Mouse (Mus musculus) thymus, adult 2 months (tissue): ENCODE measurements around the gene Slc38a10. TPM values are rescaled to one million over a fixed set of nuclear protein-coding genes. Genes with fewer than 3 reads are reported as not detected.

Experiments used
- DNase-seq: peaks from one replicate; pipeline ENCODE4 v3.0.0; 2021
- H3K27ac ChIP-seq: fragments of 200-500 bp; 2 replicates; pipeline ENCODE4 v1.5.1; 2012; ENCODE audit warnings: low read length, control low read depth; ENCODE audit not compliant: control insufficient read depth, insufficient read depth
- H3K27me3 ChIP-seq: fragments of 200-500 bp; 2 replicates; pipeline ENCODE4 v1.6.1; 2012; ENCODE audit warnings: mild to moderate bottlenecking, low read length, moderate library complexity, mixed read lengths; ENCODE audit not compliant: control insufficient read depth, insufficient read depth
- H3K36me3 ChIP-seq: fragments of 200-500 bp; 2 replicates; pipeline ENCODE4 v1.6.1; 2012; ENCODE audit warnings: mild to moderate bottlenecking, low read length, moderate library complexity; ENCODE audit not compliant: control insufficient read depth, insufficient read depth
- H3K4me1 ChIP-seq: fragments of 200-500 bp; replicated peaks from 2 replicates; pipeline ENCODE4 v1.6.1; 2012; ENCODE audit warnings: low read length; ENCODE audit not compliant: control insufficient read depth, insufficient read depth
- H3K4me3 ChIP-seq: fragments of 200-500 bp; 2 replicates; pipeline ENCODE4 v1.5.1; 2012; ENCODE audit warnings: mild to moderate bottlenecking, low read length, control low read depth, moderate library complexity; ENCODE audit not compliant: control insufficient read depth, insufficient read depth
- CTCF ChIP-seq: fragments of 200-500 bp; IDR thresholded peaks from 2 replicates; pipeline ENCODE4 v1.5.1; 2012; ENCODE audit warnings: mild to moderate bottlenecking, control low read depth, low read length, moderate library complexity, borderline replicate concordance; ENCODE audit not compliant: control insufficient read depth, poor library complexity, insufficient read depth; ENCODE audit errors: extremely low read depth
- POLR2A ChIP-seq: fragments of 200-500 bp; IDR thresholded peaks from 2 replicates; pipeline ENCODE4 v1.6.1; 2012; ENCODE audit warnings: mild to moderate bottlenecking, low read length, control low read depth, moderate library complexity; ENCODE audit not compliant: control insufficient read depth, poor library complexity, insufficient read depth; ENCODE audit errors: extremely low read depth
- WGBS: fragments of 180-500 bp; shearing (Covaris S2); methylation state at CpG from one replicate; pipeline ENCODE4 v1.1.7; 2018; 5-methylcytosine and 5-hydroxymethylcytosine counted together
- polyA plus RNA-seq: library from polyadenylated mRNA; depleted of rRNA; stranded (reverse); fragments of >200 nt; gene quantifications from 2 replicates; pipeline ENCODE4 v1.2.3, GENCODE M21; 2012

Slc38a10 gene
- polyA plus RNA-seq, 1 experiment, result 167 TPM

DNA sequence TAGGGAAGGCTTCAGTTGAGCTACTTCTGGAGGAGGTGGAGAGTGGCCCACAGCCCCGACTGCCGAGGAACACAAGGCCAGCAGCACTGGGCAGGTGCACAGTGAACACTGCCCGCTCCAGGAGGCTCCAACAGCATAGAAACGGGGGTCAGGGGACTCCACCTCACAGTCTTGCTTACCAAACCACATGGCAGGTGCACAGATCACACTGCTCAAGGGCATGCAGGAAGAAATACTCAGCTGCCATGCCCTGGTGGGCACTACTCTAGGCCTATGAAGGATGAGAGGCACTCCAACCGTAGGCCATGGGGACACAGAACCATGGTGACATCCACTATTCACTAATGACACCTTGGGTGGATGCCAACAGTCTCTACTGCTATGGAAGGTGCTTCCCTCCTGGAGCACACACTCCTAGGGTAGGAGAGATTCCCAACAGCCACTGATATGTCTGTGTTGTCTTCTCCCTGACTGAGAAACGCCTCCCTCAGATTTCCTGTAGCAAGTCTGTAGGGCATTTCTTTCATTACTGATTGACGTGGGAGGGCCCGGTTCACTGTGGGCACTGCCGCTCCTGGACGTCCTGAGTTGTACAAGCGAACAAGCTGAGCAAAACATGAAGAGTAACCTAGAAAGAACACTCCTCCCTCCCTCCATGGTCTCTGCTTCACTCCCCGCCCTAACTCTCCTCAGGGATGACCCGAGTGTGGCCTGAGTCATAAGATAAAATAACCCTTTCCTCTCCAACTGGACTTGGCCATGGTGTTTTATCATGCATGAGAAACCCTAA is 7.2 kb downstream of the Slc38a10 start:
- H3K27ac ChIP-seq, result no peak overlapping the region
- peaks cover 3% of the 10 kb centered on the region; the same call in 1 of the 2 replicates for H3K36me3 ChIP-seq
- H3K4me1 ChIP-seq, result peaks cover 23% of the 10 kb centered on the region
- no peak overlapping the region for H3K4me3 ChIP-seq
- H3K27me3 ChIP-seq, result no peaks in the 10 kb centered on the region
- TF ChIP-seq POLR2A (no peak), CTCF (peak; percentile 26; the same call in 1 of the 2 replicates)
- DNase-seq, result no peak
- 71% methylated on average over 13 of the region's 13 CpGs for WGBS

DNA sequence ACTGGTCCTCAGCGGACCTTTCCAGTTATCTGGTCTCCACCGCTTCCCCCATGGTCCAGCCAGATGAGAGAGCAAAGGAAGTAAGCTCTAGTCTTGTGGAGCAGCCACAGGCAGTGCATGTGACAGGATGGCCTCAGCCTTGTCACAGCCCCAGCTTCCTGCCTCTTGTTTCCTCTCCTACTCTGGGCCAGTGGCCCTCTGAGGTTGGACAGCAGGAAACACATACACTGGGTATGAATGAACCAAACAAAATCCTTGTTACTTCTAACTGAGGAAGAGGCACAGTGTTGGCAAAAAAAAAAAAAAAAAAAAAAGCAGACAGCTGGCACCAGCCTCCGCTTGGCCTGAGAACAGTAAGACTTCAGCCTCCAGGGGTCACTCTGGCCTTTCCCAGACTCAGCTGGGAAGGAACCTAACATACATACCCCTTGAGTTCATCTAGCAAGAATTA is 8.5 kb downstream of the Slc38a10 start:
- no peak overlapping the region for H3K4me3 ChIP-seq

GRCm38 (mm10) chr11:120140255-120140654 is 10.9 kb downstream of the Slc38a10 start:
- H3K4me3 ChIP-seq, result no peak overlapping the region
- WGBS, result 91% methylated on average over 6 of the region's 6 CpGs
- no peak for DNase-seq
- H3K4me1 ChIP-seq, result peaks cover 25% of the 10 kb centered on the region
- TF ChIP-seq POLR2A (no peak), CTCF (no peak)
- H3K27me3 ChIP-seq, result no peaks in the 10 kb centered on the region
- no peak overlapping the region for H3K27ac ChIP-seq
- H3K36me3 ChIP-seq, result no peaks in the 10 kb centered on the region

More for the DNA sequence above, 8.5 kb downstream of the Slc38a10 start:
- DNase-seq, result peak; percentile 18
- peaks cover 3% of the 10 kb centered on the region; the same call in 1 of the 2 replicates for H3K36me3 ChIP-seq
- H3K27me3 ChIP-seq, result no peaks in the 10 kb centered on the region
- WGBS, result 42% methylated on average over 3 of the region's 3 CpGs
- TF ChIP-seq POLR2A (no peak), CTCF (no peak)
- no peak overlapping the region for H3K27ac ChIP-seq
- peaks cover 25% of the 10 kb centered on the region for H3K4me1 ChIP-seq

DNA sequence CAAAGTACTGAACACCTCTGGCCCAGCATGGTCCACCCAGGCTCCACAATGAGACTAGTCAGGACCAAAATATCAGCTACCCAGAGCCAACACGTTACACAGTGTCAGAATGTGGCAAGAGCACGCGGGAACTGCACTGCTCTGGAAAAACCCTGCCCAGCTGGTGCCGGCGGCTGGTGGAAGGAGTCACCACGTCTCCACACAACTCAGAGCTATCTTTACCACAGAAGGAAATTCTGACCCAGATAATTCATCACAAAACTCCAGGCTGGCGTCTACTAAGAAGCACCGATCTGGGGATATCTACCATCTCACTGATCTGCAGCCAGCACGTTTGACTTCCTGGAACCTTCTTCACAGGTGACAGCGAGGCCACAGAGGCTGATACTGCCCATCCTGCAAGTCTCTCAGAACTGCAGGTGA is 11.8 kb downstream of the Slc38a10 start:
- 20% methylated on average over 10 of the region's 10 CpGs for WGBS
- Histone ChIP-seq H3K4me1 (peaks cover 25% of the 10 kb centered on the region), H3K36me3 (peaks cover 4% of the 10 kb centered on the region), H3K27ac (no peak overlapping the region), H3K4me3 (no peak overlapping the region), H3K27me3 (no peaks in the 10 kb centered on the region)
- no peak for DNase-seq
- no peak for TF ChIP-seq POLR2A
- TF ChIP-seq CTCF, result no peak

DNA sequence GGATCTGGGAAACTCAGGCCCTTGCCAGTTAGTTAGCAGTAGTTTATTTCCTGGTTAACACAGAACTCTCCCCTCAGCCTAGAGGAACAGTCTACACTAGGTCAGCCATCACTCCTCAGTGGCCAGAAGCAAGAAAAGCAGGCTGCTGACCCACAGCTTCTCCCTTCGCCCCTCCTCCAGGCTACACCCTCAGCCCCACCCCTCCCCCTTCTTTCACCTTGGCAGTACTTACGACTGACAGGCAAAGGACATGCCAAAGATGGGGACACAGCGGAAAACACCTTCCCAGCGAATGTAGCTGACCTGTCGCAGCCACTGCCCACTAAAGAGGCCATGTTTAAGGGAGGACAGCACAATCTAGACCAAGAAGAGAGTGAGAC is 13.5 kb downstream of the Slc38a10 start:
- no peak for TF ChIP-seq CTCF
- TF ChIP-seq POLR2A, result no peak
- DNase-seq, result no peak
- H3K36me3 ChIP-seq, result peaks cover 15% of the 10 kb centered on the region
- no peaks in the 10 kb centered on the region for H3K27me3 ChIP-seq
- H3K4me1 ChIP-seq, result peaks cover 17% of the 10 kb centered on the region
- 91% methylated on average over 5 of the region's 5 CpGs for WGBS
- H3K27ac ChIP-seq, result no peak overlapping the region
- no peak overlapping the region for H3K4me3 ChIP-seq

DNA sequence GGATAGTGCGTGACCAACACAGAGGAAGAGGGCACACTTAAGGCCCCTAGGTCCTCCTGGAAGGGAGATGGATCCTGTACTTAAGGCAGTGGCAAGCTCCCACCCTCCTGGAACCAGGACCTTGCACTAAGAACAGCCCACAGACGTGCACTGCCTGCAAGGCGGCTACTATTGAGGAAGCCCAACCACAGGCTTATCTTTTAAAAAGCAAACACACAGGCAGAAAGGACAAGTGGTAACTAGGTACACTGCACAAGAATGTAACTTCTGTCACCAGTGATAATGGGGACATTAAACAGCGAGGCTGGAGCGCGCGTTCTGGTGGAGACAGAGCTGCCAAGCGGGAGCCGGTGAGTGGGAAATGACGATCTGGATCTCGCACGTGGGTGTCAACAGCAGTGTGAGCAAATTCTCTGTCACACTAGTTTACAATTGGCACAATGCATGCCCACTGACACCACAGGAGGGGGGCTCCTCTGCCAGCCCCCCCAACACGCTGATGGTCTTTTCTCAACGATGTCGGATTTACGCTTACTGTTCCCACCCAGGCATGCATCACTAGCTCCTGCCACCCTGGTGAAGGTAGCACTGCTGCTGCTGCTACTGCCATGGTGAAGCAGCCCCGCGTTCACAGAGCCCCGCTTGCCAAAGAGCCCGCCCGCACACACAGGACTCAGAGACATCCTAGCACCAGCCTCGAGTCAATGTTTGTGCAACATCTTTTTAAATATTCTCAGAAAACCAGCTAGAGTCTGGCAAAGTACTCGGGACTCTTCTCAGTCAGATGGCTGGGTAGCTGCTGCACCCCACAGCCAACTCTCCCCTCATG is 14.1 kb downstream of the Slc38a10 start:
- Histone ChIP-seq H3K4me3 (no peak overlapping the region), H3K27me3 (no peaks in the 10 kb centered on the region), H3K36me3 (peaks cover 19% of the 10 kb centered on the region), H3K4me1 (peaks cover 11% of the 10 kb centered on the region), H3K27ac (no peak overlapping the region)
- TF ChIP-seq CTCF (no peak), POLR2A (no peak)
- DNase-seq, result no peak
- 96% methylated on average over 23 of the region's 23 CpGs for WGBS
